Mouse (Mus musculus): Measurements from ENCODE around the gene Mut. TPM values are rescaled to one million over a fixed set of nuclear protein-coding genes. Genes with fewer than 3 reads are reported as not detected.

Gene Mut
- 36.2 and 36.8 TPM in 2 replicates for polyA plus RNA-seq (2014; fragmentation: Nextera tagmentation; extraction: Ambion mirVana)

DNA sequence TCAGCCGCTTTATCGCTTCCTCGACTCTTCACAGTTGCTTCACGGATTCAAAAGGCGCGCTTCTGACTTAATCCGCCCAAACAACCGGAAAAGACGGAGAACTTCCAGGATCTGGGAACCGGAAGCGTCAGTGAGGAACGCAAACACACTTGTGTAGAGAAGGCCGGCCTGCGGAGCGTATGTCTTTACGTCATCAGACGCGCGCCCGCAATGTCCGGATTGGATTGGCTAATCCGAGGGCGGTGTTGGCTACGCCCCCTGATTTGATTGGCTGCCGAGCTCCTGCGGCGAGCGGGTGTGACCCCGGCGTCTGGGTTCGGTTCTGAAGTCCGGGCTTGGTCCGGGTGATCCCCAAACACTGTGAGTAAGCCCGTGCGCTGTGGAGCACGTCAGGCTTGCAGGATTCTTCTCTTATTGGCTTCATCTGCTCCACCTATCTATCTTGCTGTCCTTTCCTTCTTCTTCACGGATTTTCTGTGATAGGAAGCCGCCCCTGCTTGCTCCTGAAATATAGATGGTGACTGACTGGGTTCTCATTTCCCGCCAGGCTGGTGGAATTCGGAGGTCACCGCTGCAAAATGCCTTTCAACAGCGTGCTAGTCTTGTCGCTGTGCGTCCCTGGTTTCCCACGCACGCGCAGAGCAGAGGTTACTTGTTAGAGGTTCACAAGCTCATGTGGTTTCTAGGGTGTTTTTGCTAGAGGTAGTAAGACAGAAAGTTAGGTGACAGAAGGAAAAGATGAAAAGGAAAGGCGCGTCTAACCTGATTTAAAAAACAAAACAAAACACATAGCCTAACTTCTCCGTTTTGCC is at the start of gene Mut, which contains the start of gene Cenpq:
Gene Mut, plus strand, starts transcription at position 266 of the 812 bp plus-strand sequence.
Gene Cenpq, minus strand, starts transcription at position 628 of the 812 bp plus-strand sequence.
- Histone ChIP-seq H3K9ac (ENCODE audit: low read length) (peak within 1 kb of the TSS; percentile 65), H3K36me3 (ENCODE audit: control insufficient read depth, insufficient read depth, low read length) (0 out of 2 replicates have a peak, but pooled peaks cover 2% of the 10 kb centered on the region), H3K27ac (replicated peaks; ENCODE audit: low read depth, low read length) (peak within 1 kb of the TSS; percentile 64), H3K4me3 (ENCODE audit: low read depth, low read length) (peak within 1 kb of the TSS; percentile 52), H3K9me3 (ENCODE audit: control insufficient read depth, low read length) (no peaks in the 10 kb centered on the region), H3K27me3 (ENCODE audit: control insufficient read depth, insufficient read depth, low read length) (no peaks in the 10 kb centered on the region), H3K4me1 (ENCODE audit: control insufficient read depth, insufficient read depth, low read length) (0 out of 2 replicates have a peak, but pooled peaks cover 3% of the 10 kb centered on the region), H3K4me2 (ENCODE audit: low read depth, severe bottlenecking) (peak within 1 kb of the TSS; percentile 66)
- DNase-seq (ENCODE audit: low spot score) (peak; percentile 98), ATAC-seq (ENCODE audit: insufficient number of reproducible peaks, low FRiP score, low TSS enrichment, low read depth) (peak; percentile 100)
- WGBS = under 1% methylated on average over 50 of the region's 50 CpGs

DNA sequence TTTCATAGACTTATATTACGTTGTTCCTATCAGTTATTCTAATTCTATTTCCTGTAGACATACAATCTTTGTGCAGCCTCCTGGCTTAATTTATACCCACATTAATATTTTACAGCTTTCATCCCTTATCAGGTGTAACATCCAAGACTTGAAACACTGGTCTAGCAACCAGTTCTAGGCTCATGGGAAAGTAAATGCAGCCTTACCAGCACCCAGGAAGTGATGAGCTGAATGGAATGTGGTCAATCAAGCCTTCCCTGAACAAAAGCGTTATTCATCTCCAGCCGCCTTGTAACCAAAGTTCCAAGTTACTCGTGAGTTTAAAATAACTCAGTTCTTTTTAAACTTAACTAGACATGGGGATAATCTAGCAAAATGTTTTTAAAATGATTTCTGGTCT is 49.3 kb upstream of the Mut start:
- Histone ChIP-seq H3K4me2 (ENCODE audit: low read depth, severe bottlenecking) (no peak overlapping the region), H3K4me3 (ENCODE audit: low read depth, low read length) (no peak overlapping the region), H3K4me1 (ENCODE audit: control insufficient read depth, insufficient read depth, low read length) (no peaks in the 10 kb centered on the region), H3K27me3 (ENCODE audit: control insufficient read depth, insufficient read depth, low read length) (no peaks in the 10 kb centered on the region), H3K9ac (ENCODE audit: low read length) (no peak overlapping the region), H3K36me3 (ENCODE audit: control insufficient read depth, insufficient read depth, low read length) (no peaks in the 10 kb centered on the region), H3K27ac (replicated peaks; ENCODE audit: low read depth, low read length) (no peak overlapping the region), H3K9me3 (ENCODE audit: control insufficient read depth, low read length) (no peaks in the 10 kb centered on the region)
- WGBS = 85% methylated on average over 4 of the region's 4 CpGs
- no peak for DNase-seq (ENCODE audit: low spot score)
- no peak for ATAC-seq (ENCODE audit: insufficient number of reproducible peaks, low FRiP score, low TSS enrichment, low read depth)

DNA sequence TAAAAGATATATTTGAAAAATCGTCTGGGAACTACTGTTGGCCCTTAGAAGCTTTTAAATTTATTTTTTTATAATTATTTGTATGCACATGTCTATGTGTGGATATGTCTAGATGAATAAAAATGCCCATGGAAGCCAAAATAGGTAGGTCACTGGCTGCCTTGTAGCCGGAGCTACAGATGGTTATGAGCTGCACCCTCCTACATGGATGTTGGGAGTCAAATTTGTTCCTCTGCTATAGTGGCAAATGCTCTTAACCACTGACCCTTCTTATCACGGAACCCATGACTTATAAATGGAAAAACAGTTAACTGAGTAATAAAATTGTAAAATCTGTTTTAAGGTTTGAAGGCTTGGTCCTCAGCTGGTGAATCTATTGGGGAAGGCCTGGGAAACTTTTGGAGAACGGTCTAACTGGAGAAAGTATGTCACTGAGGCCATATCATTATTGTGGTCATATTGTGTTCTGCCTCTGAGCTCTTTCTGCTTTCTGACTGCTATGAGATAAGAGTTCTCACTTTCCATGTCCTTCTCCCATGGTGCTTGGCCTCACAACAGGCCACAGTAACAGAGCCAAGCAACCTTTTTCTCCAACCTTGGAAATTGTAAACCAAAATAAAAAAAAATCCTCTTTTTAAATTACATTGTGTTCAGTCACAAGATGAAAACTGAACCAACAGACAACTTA is 46.5 kb upstream of the Mut start:
- no peaks in the 10 kb centered on the region for H3K27me3 ChIP-seq (ENCODE audit: control insufficient read depth, insufficient read depth, low read length)
- no peaks in the 10 kb centered on the region for H3K4me1 ChIP-seq (ENCODE audit: control insufficient read depth, insufficient read depth, low read length)
- no peak overlapping the region for H3K4me3 ChIP-seq (ENCODE audit: low read depth, low read length)
- ATAC-seq (ENCODE audit: insufficient number of reproducible peaks, low FRiP score, low TSS enrichment, low read depth) = no peak
- H3K27ac ChIP-seq (replicated peaks; ENCODE audit: low read depth, low read length) = no peak overlapping the region
- WGBS = 85% methylated on average over 4 of the region's 4 CpGs
- H3K36me3 ChIP-seq (ENCODE audit: control insufficient read depth, insufficient read depth, low read length) = no peaks in the 10 kb centered on the region
- no peak for DNase-seq (ENCODE audit: low spot score)
- no peaks in the 10 kb centered on the region for H3K9me3 ChIP-seq (ENCODE audit: control insufficient read depth, low read length)
- H3K4me2 ChIP-seq (ENCODE audit: low read depth, severe bottlenecking) = no peak overlapping the region
- H3K9ac ChIP-seq (ENCODE audit: low read length) = no peak overlapping the region

DNA sequence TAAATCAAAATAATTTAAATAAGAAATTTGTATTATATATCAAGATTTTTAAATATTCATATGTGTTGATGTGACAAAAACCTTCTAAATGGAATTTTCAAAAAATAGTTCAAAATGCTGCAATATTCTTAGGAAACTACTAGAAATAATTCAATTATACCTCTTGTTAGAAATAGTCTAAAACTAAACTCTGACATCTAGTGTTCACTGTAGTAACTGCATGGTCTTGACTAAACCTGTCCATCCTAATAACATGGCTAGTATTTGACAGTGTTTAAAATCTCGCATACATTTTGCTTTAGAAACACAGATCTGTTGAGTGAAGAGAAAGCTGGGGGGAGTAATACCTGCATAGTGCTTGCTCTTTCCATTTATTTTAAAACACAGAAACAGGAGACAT is 37.6 kb upstream of the Mut start:
- Histone ChIP-seq H3K4me2 (ENCODE audit: low read depth, severe bottlenecking) (no peak overlapping the region), H3K9me3 (ENCODE audit: control insufficient read depth, low read length) (no peaks in the 10 kb centered on the region), H3K4me3 (ENCODE audit: low read depth, low read length) (no peak overlapping the region), H3K27ac (replicated peaks; ENCODE audit: low read depth, low read length) (no peak overlapping the region), H3K4me1 (ENCODE audit: control insufficient read depth, insufficient read depth, low read length) (no peaks in the 10 kb centered on the region), H3K36me3 (ENCODE audit: control insufficient read depth, insufficient read depth, low read length) (no peaks in the 10 kb centered on the region), H3K27me3 (ENCODE audit: control insufficient read depth, insufficient read depth, low read length) (no peaks in the 10 kb centered on the region), H3K9ac (ENCODE audit: low read length) (no peak overlapping the region)
- ATAC-seq (ENCODE audit: insufficient number of reproducible peaks, low FRiP score, low TSS enrichment, low read depth) (no peak), DNase-seq (ENCODE audit: low spot score) (no peak)
- WGBS = 83% methylated on average over 1 of the region's 1 CpGs

DNA sequence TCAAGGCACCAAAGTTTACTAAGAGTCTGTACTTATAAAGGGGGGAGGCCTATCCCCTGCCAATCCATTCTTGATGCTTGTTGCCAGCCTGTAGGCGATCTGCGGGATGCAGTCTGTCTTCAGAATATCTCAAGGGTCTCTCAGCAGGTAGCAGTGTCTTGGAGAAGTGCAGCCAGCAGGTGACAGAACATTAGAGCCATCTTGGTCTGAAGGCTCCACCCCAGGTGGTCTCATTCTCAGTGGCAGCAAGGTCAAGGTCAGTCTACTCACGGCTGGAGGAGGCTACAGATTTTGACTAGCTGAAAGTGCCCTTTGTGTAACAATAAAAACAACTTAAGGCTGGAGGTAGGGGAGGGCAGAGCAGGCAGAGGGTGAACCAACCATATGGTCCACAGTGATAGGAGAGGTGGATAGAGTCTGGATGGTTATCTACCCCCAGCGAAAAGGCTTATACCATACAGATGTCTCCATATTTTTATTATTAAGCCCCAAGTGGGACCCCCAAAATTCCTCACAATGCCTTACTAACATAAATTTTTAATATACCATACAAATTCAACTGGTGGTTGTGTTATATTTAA is 34.6 kb upstream of the Mut start:
- H3K4me1 ChIP-seq (ENCODE audit: control insufficient read depth, insufficient read depth, low read length) = no peaks in the 10 kb centered on the region
- no peak overlapping the region for H3K4me3 ChIP-seq (ENCODE audit: low read depth, low read length)
- 44% methylated on average over 4 of the region's 4 CpGs for WGBS
- H3K9ac ChIP-seq (ENCODE audit: low read length) = no peak overlapping the region
- H3K27me3 ChIP-seq (ENCODE audit: control insufficient read depth, insufficient read depth, low read length) = no peaks in the 10 kb centered on the region
- no peaks in the 10 kb centered on the region for H3K9me3 ChIP-seq (ENCODE audit: control insufficient read depth, low read length)
- no peaks in the 10 kb centered on the region for H3K36me3 ChIP-seq (ENCODE audit: control insufficient read depth, insufficient read depth, low read length)
- no peak overlapping the region for H3K27ac ChIP-seq (replicated peaks; ENCODE audit: low read depth, low read length)
- no peak overlapping the region for H3K4me2 ChIP-seq (ENCODE audit: low read depth, severe bottlenecking)
- DNase-seq (ENCODE audit: low spot score) = no peak
- ATAC-seq (ENCODE audit: insufficient number of reproducible peaks, low FRiP score, low TSS enrichment, low read depth) = no peak

DNA sequence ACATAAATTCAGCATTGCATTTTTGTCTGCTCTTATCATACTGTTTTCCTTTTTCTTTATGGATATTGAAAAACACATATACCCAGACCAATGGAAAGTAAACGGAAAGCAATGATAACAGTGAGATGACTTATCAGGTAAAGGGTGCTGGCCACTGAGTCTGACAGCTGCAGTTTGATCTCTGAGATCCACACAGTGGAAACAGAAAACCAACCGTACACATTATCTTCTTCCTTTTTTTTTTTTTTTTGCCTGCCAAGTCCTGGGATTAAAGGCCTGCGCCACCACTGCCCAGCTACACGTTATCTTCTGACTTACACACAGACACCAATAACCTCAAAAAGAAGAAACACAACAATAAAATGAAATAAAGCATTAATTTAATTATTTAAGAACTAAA is 31.1 kb upstream of the Mut start:
- Histone ChIP-seq H3K9ac (ENCODE audit: low read length) (no peak overlapping the region), H3K27me3 (ENCODE audit: control insufficient read depth, insufficient read depth, low read length) (no peaks in the 10 kb centered on the region), H3K27ac (replicated peaks; ENCODE audit: low read depth, low read length) (no peak overlapping the region), H3K9me3 (ENCODE audit: control insufficient read depth, low read length) (no peaks in the 10 kb centered on the region), H3K4me1 (ENCODE audit: control insufficient read depth, insufficient read depth, low read length) (no peaks in the 10 kb centered on the region), H3K36me3 (ENCODE audit: control insufficient read depth, insufficient read depth, low read length) (no peaks in the 10 kb centered on the region), H3K4me2 (ENCODE audit: low read depth, severe bottlenecking) (no peak overlapping the region), H3K4me3 (ENCODE audit: low read depth, low read length) (no peak overlapping the region)
- 77% methylated on average over 4 of the region's 4 CpGs for WGBS
- ATAC-seq (ENCODE audit: insufficient number of reproducible peaks, low FRiP score, low TSS enrichment, low read depth) = no peak
- no peak for DNase-seq (ENCODE audit: low spot score)

DNA sequence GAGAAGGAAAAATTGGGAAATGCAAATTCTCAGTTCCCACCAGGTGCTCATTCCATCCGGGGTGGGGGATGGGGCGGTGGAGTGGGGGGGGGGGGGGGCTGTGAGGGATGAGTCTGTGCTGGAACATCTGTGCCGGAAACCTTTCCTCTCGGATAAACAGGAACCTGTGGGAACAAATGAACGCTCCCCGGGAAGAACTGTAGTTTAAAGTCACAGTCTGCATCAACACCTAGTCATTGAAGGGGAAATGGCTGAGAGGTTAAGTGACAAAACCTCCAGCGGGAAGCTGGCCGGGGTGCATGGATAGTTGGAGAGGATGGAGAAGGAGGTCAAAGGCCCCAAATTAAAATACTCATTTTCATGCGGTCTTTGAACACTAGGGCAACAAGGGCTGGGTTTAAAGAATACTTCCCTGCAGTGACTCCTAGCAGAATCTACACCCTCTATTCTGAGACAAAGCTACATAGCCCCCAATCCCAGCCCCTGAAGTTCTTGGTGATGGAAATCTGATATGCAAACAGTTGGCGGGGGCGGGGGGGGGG is 30.4 kb upstream of the Mut start:
- no peaks in the 10 kb centered on the region for H3K4me1 ChIP-seq (ENCODE audit: control insufficient read depth, insufficient read depth, low read length)
- ATAC-seq (ENCODE audit: insufficient number of reproducible peaks, low FRiP score, low TSS enrichment, low read depth) = no peak
- no peak overlapping the region for H3K4me3 ChIP-seq (ENCODE audit: low read depth, low read length)
- no peak overlapping the region for H3K27ac ChIP-seq (replicated peaks; ENCODE audit: low read depth, low read length)
- H3K36me3 ChIP-seq (ENCODE audit: control insufficient read depth, insufficient read depth, low read length) = no peaks in the 10 kb centered on the region
- no peak for DNase-seq (ENCODE audit: low spot score)
- H3K9me3 ChIP-seq (ENCODE audit: control insufficient read depth, low read length) = no peaks in the 10 kb centered on the region
- no peak overlapping the region for H3K9ac ChIP-seq (ENCODE audit: low read length)
- H3K27me3 ChIP-seq (ENCODE audit: control insufficient read depth, insufficient read depth, low read length) = no peaks in the 10 kb centered on the region
- H3K4me2 ChIP-seq (ENCODE audit: low read depth, severe bottlenecking) = peak overlapping the region; percentile 17; the same call in 1 of the 2 replicates
- 7% methylated on average over 11 of the region's 11 CpGs for WGBS

DNA sequence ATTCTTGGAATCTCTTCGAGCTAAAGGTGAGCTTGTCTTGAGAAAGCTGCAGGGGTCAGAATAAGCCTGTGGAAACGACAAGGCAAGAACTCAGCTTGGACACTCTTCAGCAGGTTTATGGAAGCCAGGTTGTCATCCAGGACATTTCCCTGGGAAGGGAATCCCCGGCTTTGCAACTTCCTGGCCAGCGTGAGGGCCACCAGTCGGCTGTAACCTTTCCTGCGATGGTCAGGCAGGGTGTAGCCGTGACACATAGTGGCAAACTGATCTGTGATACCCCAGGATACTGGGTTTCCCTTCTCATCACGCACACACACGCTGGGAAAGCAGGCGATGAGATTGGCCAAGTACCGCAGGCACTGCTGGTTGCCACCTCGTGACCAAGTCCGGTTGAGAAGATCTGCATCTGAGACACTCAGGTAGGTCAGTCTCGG is 29.7 kb upstream of the Mut start:
- DNase-seq (ENCODE audit: low spot score) = peak; percentile 28
- no peak overlapping the region for H3K27ac ChIP-seq (replicated peaks; ENCODE audit: low read depth, low read length)
- no peak overlapping the region for H3K9ac ChIP-seq (ENCODE audit: low read length)
- ATAC-seq (ENCODE audit: insufficient number of reproducible peaks, low FRiP score, low TSS enrichment, low read depth) = no peak
- H3K4me2 ChIP-seq (ENCODE audit: low read depth, severe bottlenecking) = peak overlapping the region; percentile 17; the same call in 1 of the 2 replicates
- H3K4me3 ChIP-seq (ENCODE audit: low read depth, low read length) = no peak overlapping the region
- H3K9me3 ChIP-seq (ENCODE audit: control insufficient read depth, low read length) = no peaks in the 10 kb centered on the region
- H3K36me3 ChIP-seq (ENCODE audit: control insufficient read depth, insufficient read depth, low read length) = no peaks in the 10 kb centered on the region
- WGBS = 12% methylated on average over 14 of the region's 14 CpGs
- no peaks in the 10 kb centered on the region for H3K4me1 ChIP-seq (ENCODE audit: control insufficient read depth, insufficient read depth, low read length)
- no peaks in the 10 kb centered on the region for H3K27me3 ChIP-seq (ENCODE audit: control insufficient read depth, insufficient read depth, low read length)
